Mouse (Mus musculus): ENCODE results near the gene Apmap. TPM values are rescaled to one million over a fixed set of nuclear protein-coding genes. Genes with fewer than 3 reads are reported as not detected.

The Apmap gene
- total RNA-seq, 2 experiments from 2014 or later, result 55.4 to 59.9 TPM

Other genes starting within 250 kb of the Apmap start
- 1 to 10 TPM; 7.1 to 8.8 TPM for gene 3300002I08Rik, start 245.8 kb downstream of the Apmap start, total RNA-seq (2021)
- gene Zfp442, start 157.1 kb downstream of the Apmap start, total RNA-seq (2021), result 1 to 10 TPM; 7.6 to 8.2 TPM
- gene Zfp345, start 123.5 kb downstream of the Apmap start, total RNA-seq (2021), result under 1 TPM in 1 of 2 experiments, not detected in 1; 0.28 TPM
- gene Cst7, start 38.2 kb downstream of the Apmap start, total RNA-seq (2021), result not detected
- gene Acss1, start 59.9 kb upstream of the Apmap start, total RNA-seq (2021), result 10 to 100 TPM; 20.5 to 21.0 TPM
- gene Vsx1, start 80.8 kb upstream of the Apmap start, total RNA-seq (2021), result under 1 TPM; 0.09 to 0.10 TPM
- gene Entpd6, start 140.5 kb upstream of the Apmap start, total RNA-seq (2021), result 10 to 100 TPM; 75.9 to 77.1 TPM
- 100 to 1,000 TPM; 183 to 184 TPM for gene Pygb, start 178.2 kb upstream of the Apmap start, total RNA-seq (2021)

Measured in layer of hippocampus, postnatal 14 days (tissue).